Mouse (Mus musculus) brain, embryonic 14.5 days (tissue): ENCODE results near the gene Csnk1g2.

Experiments used
- CTCF ChIP-seq: fragments of 200-500 bp; IDR thresholded peaks from 2 replicates; pipeline ENCODE4 v1.5.1; 2012; ENCODE audit warnings: inconsistent platforms, mild to moderate bottlenecking, moderate library complexity, borderline replicate concordance; ENCODE audit not compliant: insufficient read depth, insufficient read length; ENCODE audit errors: extremely low read depth
- POLR2A ChIP-seq: fragments of 200-500 bp; IDR thresholded peaks from 2 replicates; pipeline ENCODE4 v1.6.1; 2012; ENCODE audit warnings: mild to moderate bottlenecking, inconsistent platforms, borderline replicate concordance; ENCODE audit not compliant: poor library complexity, insufficient read depth, insufficient read length, severe bottlenecking; ENCODE audit errors: extremely low read depth

GRCm38 (mm10) chr10:80658841-80659202 lies 36.2 kb downstream of the Csnk1g2 start:
- no peak for TF ChIP-seq POLR2A
- no peak for TF ChIP-seq CTCF
